Mouse (Mus musculus) kidney, embryonic 14.5 days (tissue): ENCODE results near the gene C1qtnf6. TPM values are rescaled to one million over a fixed set of nuclear protein-coding genes. Genes with fewer than 3 reads are reported as not detected.

Experiments
- ATAC-seq: fragments of 200-750 bp; cut with Nextera tagmentation; 2 replicates; pipeline ENCODE4 v1.8.0; 2017; ENCODE audit warnings: moderate number of reproducible peaks, mild to moderate bottlenecking, moderate TSS enrichment, moderate library complexity; ENCODE audit not compliant: low FRiP score, low TSS enrichment
- H3K27ac ChIP-seq: fragments of 300-500 bp; sonication (generic); 2 replicates; pipeline ENCODE4 v1.5.1; 2014; ENCODE audit warnings: low read depth, mild to moderate bottlenecking, low read length, moderate library complexity, mixed read lengths
- H3K27me3 ChIP-seq: fragments of 300-500 bp; sonication (generic); 2 replicates; pipeline ENCODE4 v1.6.1; 2014; ENCODE audit warnings: mild to moderate bottlenecking, low read length; ENCODE audit not compliant: control insufficient read depth, insufficient read depth
- H3K36me3 ChIP-seq: fragments of 300-500 bp; sonication (generic); 2 replicates; pipeline ENCODE4 v1.6.1; 2014; ENCODE audit warnings: low read length, mixed read lengths; ENCODE audit not compliant: control insufficient read depth, insufficient read depth
- H3K4me1 ChIP-seq: fragments of 300-500 bp; sonication (generic); 2 replicates; pipeline ENCODE4 v1.6.1; 2014; ENCODE audit warnings: low read length, mixed read lengths; ENCODE audit not compliant: control insufficient read depth, insufficient read depth
- H3K4me2 ChIP-seq: fragments of 300-500 bp; sonication (generic); replicated peaks from 2 replicates; pipeline ENCODE4 v1.6.1; 2014; ENCODE audit warnings: low read depth, mild to moderate bottlenecking, low read length
- H3K4me3 ChIP-seq: fragments of 300-500 bp; sonication (generic); 2 replicates; pipeline ENCODE4 v1.5.1; 2014; ENCODE audit warnings: mild to moderate bottlenecking, low read length
- H3K9ac ChIP-seq: fragments of 300-500 bp; sonication (generic); 2 replicates; pipeline ENCODE4 v1.6.1; 2014; ENCODE audit warnings: low read depth, mild to moderate bottlenecking, low read length, moderate library complexity
- H3K9me3 ChIP-seq: fragments of 300-500 bp; sonication (generic); 2 replicates; pipeline ENCODE4 v1.6.1; 2016; ENCODE audit warnings: low read length; ENCODE audit not compliant: control insufficient read depth
- WGBS: fragments of 180-500 bp; shearing (Covaris S2); extraction: QIAGEN DNeasy Blood & Tissue Kit; methylation state at CpG from one replicate; pipeline ENCODE4 v1.1.7; 2014; 5-methylcytosine and 5-hydroxymethylcytosine counted together
- polyA plus RNA-seq: library from polyadenylated mRNA; unstranded; fragments of >200 nt; fragmentation: Nextera tagmentation; extraction: Ambion mirVana; gene quantifications from 2 replicates; pipeline ENCODE4 v1.2.1, GENCODE M21; 2014

The C1qtnf6 gene
- polyA plus RNA-seq, 1 experiment from 2014 or later = 31.9 TPM

GRCm38 (mm10) chr15:78535723-78536421 lies 4.7 kb upstream of the C1qtnf6 start:
- ATAC-seq = no peak
- H3K9me3 ChIP-seq = no peaks in the 10 kb centered on the region
- H3K4me3 ChIP-seq = no peak overlapping the region
- no peaks in the 10 kb centered on the region for H3K36me3 ChIP-seq
- H3K4me1 ChIP-seq = peaks cover 9% of the 10 kb centered on the region
- whole genome bisulfite sequencing = 64% methylated on average over 10 of the region's 10 CpGs
- no peak overlapping the region for H3K9ac ChIP-seq
- no peak overlapping the region for H3K4me2 ChIP-seq
- no peak overlapping the region for H3K27ac ChIP-seq
- no peaks in the 10 kb centered on the region for H3K27me3 ChIP-seq

GRCm38 (mm10) chr15:78533346-78533835 lies 2.2 kb upstream of the C1qtnf6 start:
- H3K9me3 ChIP-seq = no peaks in the 10 kb centered on the region
- no peak overlapping the region for H3K4me2 ChIP-seq
- no peak overlapping the region for H3K4me3 ChIP-seq
- H3K27ac ChIP-seq = no peak overlapping the region
- H3K36me3 ChIP-seq = no peaks in the 10 kb centered on the region
- peaks cover 25% of the 10 kb centered on the region for H3K4me1 ChIP-seq
- no peak overlapping the region for H3K9ac ChIP-seq
- WGBS = 54% methylated on average over 10 of the region's 10 CpGs
- no peaks in the 10 kb centered on the region for H3K27me3 ChIP-seq
- ATAC-seq = no peak

DNA sequence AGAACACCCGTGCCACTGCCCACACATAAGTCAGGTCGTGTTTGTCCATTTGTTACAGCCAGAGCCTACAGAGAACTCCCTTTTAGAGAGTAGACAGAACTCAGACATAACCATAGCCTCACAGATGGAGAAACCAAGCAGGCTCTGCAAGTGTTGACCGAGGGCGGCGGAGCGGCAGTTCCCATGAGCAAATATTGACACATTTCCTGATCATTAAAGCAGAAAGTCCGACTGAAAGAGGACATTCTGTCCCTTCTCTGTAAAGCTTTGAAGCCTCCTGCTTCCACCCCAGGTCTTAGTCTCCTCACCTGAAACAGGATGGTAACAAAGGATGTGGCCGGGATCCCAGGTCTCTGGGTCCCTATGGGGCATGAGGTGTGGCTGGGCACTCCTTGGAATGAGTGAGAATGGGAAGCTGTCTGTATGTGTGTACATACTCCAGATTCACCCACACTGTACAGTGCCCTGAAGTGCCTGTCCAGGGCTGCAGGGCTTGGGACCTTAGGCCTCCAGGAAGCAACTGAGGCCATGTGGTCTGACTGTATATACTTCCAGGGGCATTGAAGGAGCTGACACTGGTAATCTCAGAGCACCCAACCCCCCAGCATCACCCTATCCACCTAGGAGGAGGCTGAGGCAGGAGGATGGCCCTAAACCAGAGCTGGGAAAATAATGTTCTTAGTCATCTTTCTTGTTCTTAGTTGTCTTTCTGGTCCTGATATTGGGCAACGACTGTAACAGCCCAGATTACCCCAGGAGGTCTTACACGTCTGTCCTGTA lies 1.5 kb upstream of the C1qtnf6 start:
- no peak overlapping the region for H3K9ac ChIP-seq
- 67% methylated on average over 10 of the region's 10 CpGs for WGBS
- no peaks in the 10 kb centered on the region for H3K27me3 ChIP-seq
- no peak overlapping the region for H3K4me3 ChIP-seq
- H3K4me2 ChIP-seq = no peak overlapping the region
- no peak overlapping the region for H3K27ac ChIP-seq
- H3K36me3 ChIP-seq = no peaks in the 10 kb centered on the region
- no peaks in the 10 kb centered on the region for H3K9me3 ChIP-seq
- H3K4me1 ChIP-seq = peaks cover 25% of the 10 kb centered on the region
- no peak for ATAC-seq

DNA sequence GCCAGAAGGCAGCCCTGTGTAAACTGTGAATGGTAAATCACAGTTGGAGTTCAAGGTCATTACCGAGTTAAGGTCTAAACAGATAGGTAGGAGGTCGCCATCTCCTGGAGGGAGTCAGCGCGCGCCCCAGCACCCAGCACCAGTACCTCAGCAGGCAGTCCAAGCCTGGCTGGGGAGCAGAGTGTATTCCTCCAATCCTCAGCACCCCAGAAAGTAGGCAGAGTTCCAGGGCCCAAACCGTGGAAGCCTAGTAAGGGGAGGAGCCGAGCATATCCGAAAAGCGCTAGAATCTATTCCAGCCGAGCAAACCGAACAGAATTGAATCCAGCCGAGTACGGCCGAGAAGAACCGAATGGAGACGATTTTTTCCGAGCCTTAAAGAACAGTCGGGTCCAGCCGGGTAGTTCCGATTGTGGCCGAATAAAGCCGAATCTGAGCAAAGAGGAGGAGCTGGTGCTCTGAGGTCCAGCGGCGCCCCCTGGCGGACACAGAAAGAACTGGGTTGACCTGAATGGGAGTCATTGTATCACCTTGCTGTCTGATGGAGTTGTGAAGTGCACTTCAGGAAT lies 769 bp upstream of the C1qtnf6 start:
- WGBS = under 1% methylated on average over 25 of the region's 25 CpGs
- H3K36me3 ChIP-seq = no peaks in the 10 kb centered on the region
- no peaks in the 10 kb centered on the region for H3K9me3 ChIP-seq
- peak overlapping the region; percentile 57 for H3K4me2 ChIP-seq
- peak overlapping the region; percentile 34; the same call in 1 of the 2 replicates for H3K4me3 ChIP-seq
- peak overlapping the region; percentile 70 for H3K9ac ChIP-seq
- peak; percentile 78 for ATAC-seq
- no peaks in the 10 kb centered on the region for H3K27me3 ChIP-seq
- H3K4me1 ChIP-seq = peaks cover 25% of the 10 kb centered on the region
- peak overlapping the region; percentile 75 for H3K27ac ChIP-seq

GRCm38 (mm10) chr15:78531451-78531720 lies 170 bp upstream of the C1qtnf6 start:
- peak overlapping the region; percentile 75 for H3K27ac ChIP-seq
- ATAC-seq = no peak

GRCm38 (mm10) chr15:78530141-78530540 lies 1.1 kb downstream of the C1qtnf6 start:
- Histone ChIP-seq H3K4me3 (peak overlapping the region; percentile 37; the same call in 1 of the 2 replicates), H3K9ac (peak overlapping the region; percentile 56; the same call in 1 of the 2 replicates)

More at GRCm38 (mm10) chr15:78531451-78531720, 170 bp upstream of the C1qtnf6 start:
- Histone ChIP-seq H3K4me2 (peak overlapping the region; percentile 57), H3K4me3 (no peak overlapping the region; the same call in 1 of the 2 replicates), H3K27me3 (no peaks in the 10 kb centered on the region), H3K9ac (peak overlapping the region; percentile 70), H3K4me1 (peaks cover 25% of the 10 kb centered on the region), H3K36me3 (no peaks in the 10 kb centered on the region), H3K9me3 (no peaks in the 10 kb centered on the region)
- WGBS = 75% methylated on average over 4 of the region's 4 CpGs

GRCm38 (mm10) chr15:78529428-78529990 lies 1.7 kb downstream of the C1qtnf6 start:
- H3K4me3 ChIP-seq = peak overlapping the region; percentile 37
- peak overlapping the region; percentile 56 for H3K9ac ChIP-seq
- WGBS = 1% methylated on average over 15 of the region's 15 CpGs
- H3K27ac ChIP-seq = peak overlapping the region; percentile 88
- peak overlapping the region; percentile 51 for H3K4me2 ChIP-seq
- peaks cover 25% of the 10 kb centered on the region for H3K4me1 ChIP-seq
- no peaks in the 10 kb centered on the region for H3K27me3 ChIP-seq
- no peaks in the 10 kb centered on the region; the same call in 1 of the 2 replicates for H3K36me3 ChIP-seq
- no peaks in the 10 kb centered on the region for H3K9me3 ChIP-seq
- peak; percentile 73 for ATAC-seq

More at GRCm38 (mm10) chr15:78530141-78530540, 1.1 kb downstream of the C1qtnf6 start:
- WGBS = 78% methylated on average over 3 of the region's 3 CpGs
- Histone ChIP-seq H3K4me2 (peak overlapping the region; percentile 51), H3K4me1 (peaks cover 25% of the 10 kb centered on the region), H3K27me3 (no peaks in the 10 kb centered on the region), H3K9me3 (no peaks in the 10 kb centered on the region), H3K27ac (no peak overlapping the region; the same call in 1 of the 2 replicates), H3K36me3 (no peaks in the 10 kb centered on the region)
- no peak for ATAC-seq

DNA sequence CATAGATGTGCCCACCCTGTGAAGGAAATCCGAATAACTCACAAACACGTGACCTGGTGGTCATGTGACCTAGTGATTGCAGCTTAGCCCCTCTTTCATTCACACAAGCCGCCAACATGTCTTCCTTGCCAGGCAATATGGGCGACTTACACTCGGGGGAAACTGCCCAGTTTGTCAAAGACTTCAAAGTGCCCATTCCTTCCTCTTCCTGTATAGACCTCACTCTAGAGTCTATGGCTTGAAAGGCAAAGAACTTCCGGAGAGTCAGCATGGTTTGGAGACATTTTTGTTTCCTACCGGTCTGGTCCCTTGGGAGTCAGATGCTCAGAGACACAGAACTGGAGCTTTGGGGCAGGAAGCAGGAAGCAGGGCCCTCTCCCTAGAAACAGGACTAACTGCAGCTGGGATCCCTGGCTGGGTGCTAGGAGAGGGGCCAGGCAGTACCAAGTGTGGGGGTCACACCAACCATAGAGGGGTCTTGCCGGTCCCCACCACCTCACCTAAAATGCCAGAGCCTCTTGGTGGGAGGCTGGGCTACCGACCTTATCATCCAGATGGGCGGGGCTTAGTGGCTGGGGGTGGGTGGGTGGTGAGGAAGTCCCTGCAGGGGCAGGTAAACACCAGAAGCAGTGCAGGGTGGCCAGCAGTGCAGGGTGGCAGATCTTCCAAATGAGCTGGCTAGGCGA lies 2.3 kb downstream of the C1qtnf6 start:
- 50% methylated on average over 11 of the region's 11 CpGs for WGBS

More for the DNA sequence above, 2.3 kb downstream of the C1qtnf6 start:
- peak overlapping the region; percentile 37 for H3K4me3 ChIP-seq
- H3K9me3 ChIP-seq = no peaks in the 10 kb centered on the region
- peak overlapping the region; percentile 51 for H3K4me2 ChIP-seq
- H3K27ac ChIP-seq = peak overlapping the region; percentile 88
- peaks cover 25% of the 10 kb centered on the region for H3K4me1 ChIP-seq
- ATAC-seq = no peak; the same call in 1 of the 2 replicates
- H3K36me3 ChIP-seq = no peaks in the 10 kb centered on the region; the same call in 1 of the 2 replicates
- H3K9ac ChIP-seq = peak overlapping the region; percentile 56
- no peaks in the 10 kb centered on the region for H3K27me3 ChIP-seq
